Mouse (Mus musculus) left cerebral cortex, postnatal 14 days (tissue): ENCODE measurements at regions not wholly inside any gene's neighbourhood (a gene's known extent, or its start where the extent isn't known, plus 50 kb on each side); places are given as distances from the start of the nearest gene placed in this dataset.

Experiments used
- DNase-seq, 2 experiments: peaks; one replicate each; pipeline ENCODE4 v3.0.0; 2021 to 2022; ENCODE audit warnings: low spot score in 2 of 2, mixed read lengths in 1 of 2
- intact Hi-C: fragments of 180-260 bp; cut with DNase I; formaldehyde crosslinking; loops from one replicate; pipeline ENCODE4 v1.15.1; 2025

GRCm38 (mm10) chr12:13052845-13053623 lies 111.3 kb upstream of the Mycn start:
- intact Hi-C loops: loop anchor here (10.0 kb wide), 1 partner anchor 152 kb away; no protein-coding TSS in a partner anchor
- DNase-seq: no peak

GRCm38 (mm10) chr12:13052164-13052563 lies 110.5 kb upstream of the Mycn start:
- DNase-seq: no peak
- intact Hi-C loops: loop anchor here (10.0 kb wide), 1 partner anchor 153 kb away; no protein-coding TSS in a partner anchor

DNA sequence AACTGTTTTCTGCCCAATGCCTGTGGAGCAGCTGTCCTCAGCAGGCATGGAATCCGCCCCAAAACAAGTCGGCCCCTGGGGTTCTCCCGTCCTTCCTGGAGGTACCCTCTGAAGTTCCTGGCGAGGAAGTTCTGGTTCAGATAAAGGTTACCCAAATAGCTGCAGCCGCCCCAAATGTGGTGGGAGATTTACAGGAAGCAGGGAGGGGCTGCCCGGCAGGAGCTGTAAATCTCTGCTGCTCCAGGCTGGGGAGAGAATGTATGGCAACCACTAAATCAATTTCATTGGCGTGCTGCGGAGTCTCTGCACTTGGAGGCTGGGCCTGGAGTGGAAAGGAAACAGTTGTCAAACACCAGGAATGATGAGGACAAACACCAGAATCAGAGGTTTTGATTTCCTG lies 107.9 kb upstream of the Mycn start:
- intact Hi-C loops: loop anchor here (10.0 kb wide), 1 partner anchor 155 kb away; no protein-coding TSS in a partner anchor
- no peak for DNase-seq

DNA sequence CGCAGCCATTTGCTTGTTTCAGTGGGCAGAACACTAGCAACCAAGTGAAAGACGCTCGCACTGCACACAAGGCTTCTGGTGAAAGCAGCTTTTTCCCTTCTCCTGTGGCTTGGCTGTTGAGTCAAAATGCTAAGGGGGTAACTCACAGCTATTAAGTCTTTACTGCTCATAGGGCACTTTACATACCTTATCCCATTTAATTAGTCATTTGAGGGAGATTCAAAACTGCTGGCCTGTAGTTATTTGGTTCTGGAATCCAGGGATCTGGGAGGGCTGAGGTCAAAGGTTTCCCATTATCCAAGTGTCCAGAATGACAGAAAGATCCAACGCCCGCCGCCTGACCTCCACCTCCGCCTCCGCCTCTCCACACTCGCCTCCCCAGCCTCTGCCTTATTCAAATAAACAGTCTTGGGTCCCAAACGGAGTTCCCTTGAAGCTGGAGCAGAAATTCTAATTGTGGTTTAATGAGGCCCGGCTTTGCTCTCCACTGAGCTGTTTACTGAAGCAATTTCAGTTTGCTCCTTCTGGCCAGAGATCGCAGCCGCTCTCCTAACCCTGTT lies 106.5 kb upstream of the Mycn start:
- intact Hi-C loops: no loop called here

GRCm38 (mm10) chr12:13042934-13043333 lies 101.2 kb upstream of the Mycn start:
- DNase-seq: no peak
- intact Hi-C loops: no loop called here

More for the DNA sequence above, 106.5 kb upstream of the Mycn start:
- DNase-seq: no peak

DNA sequence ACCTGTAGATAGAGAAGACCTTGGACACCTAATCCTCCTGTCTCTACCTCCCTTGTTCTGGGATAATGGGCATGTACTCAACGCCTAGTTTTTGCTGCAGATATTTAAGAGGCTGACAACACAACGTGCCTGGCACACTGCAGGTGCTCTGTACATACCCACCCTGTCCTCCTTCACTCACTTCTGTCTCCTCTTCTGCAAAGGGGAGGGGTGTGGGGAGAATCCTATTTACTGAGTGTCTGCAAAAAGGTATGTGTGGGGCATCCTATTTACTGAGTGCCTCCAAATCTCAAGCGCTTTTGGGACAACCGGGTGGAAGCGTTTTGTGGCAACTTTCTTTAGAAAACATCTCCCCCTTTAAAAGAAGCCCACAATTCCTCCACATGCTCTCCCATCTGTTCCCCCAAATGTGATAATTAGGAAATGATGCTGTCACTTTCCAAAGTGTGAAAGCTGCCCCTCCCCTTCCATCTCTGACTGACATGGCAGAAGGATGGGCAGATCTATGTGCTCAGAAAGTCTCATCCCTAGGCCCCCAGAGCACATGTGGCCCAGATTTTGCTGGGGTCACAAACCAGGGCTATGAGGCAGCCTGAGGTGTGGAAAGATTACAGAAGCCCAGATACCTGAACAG lies 93.5 kb upstream of the Mycn start:
- intact Hi-C loops: no loop called here
- DNase-seq: peak in 1 of 2 experiments; percentile 52

DNA sequence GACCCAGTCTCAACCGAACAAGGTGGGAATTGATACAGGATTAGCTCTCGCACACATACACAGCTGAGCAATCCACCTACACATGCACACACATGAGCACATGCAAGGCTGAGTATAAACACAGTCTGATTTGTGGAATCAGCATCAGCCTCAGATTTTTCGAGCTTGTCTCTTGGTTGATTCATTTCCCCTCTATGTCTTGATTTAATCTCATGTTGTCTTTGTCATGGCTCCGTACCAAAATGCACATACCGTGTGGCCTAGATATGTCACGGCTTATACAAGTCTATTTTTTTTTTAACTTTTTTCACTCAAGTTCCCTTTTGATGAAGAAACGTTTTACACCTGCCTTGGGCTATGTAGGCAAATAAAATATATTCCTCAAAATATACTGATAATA lies 88.6 kb upstream of the Mycn start:
- intact Hi-C loops: no loop called here
- DNase-seq: peak in 1 of 2 experiments; percentile 9

DNA sequence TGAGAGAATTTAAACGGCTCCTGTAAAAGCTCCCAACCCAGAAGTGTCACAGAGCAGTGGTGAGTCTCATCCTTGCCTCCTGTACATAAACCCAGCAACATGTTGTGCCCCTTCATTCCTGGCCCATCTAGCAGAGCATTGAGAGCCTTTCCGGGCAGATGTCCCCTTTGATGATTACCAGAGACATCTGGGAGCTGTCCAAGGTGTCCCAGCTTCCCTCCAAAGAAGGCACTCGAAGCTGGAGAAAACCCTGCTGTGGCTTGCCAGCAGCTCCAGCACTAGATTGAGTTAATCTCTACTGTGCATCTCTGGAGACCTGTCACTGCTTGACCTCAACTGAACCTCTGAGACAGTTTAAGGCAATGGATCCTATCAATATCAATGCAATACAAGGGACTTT lies 86.4 kb upstream of the Mycn start:
- intact Hi-C loops: no loop called here
- DNase-seq: no peak

GRCm38 (mm10) chr12:13026041-13026580 lies 84.4 kb upstream of the Mycn start:
- DNase-seq: peak in 1 of 2 experiments; percentile 24
- intact Hi-C loops: no loop called here

GRCm38 (mm10) chr12:13024215-13024841 lies 82.6 kb upstream of the Mycn start:
- DNase-seq: peak in 1 of 2 experiments; percentile 5

GRCm38 (mm10) chr12:13011023-13011761 lies 69.5 kb upstream of the Mycn start:
- intact Hi-C loops: no loop called here
- DNase-seq: no peak

More at GRCm38 (mm10) chr12:13024215-13024841, 82.6 kb upstream of the Mycn start:
- intact Hi-C loops: no loop called here

DNA sequence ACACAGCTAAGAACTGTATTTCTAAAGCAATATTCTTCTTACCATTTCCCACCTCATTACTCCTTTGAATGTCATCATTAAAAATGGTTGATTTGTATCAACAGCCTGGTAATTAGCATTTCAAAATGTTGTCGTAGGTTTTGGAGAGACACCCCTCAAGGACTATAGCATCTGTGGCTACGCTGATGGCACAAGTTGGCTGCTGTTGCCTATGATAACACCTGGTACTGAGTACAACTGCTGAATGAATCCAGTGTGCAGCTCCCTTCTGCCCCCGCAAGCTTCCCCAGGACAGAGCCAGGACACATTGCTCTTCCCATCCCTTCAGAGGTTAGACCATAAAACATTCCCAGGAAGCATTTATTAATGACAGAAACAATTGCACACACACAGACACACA lies 68.7 kb upstream of the Mycn start:
- no peak for DNase-seq
- intact Hi-C loops: no loop called here

- DNase-seq: no peak
- intact Hi-C loops: no loop called here
Measured at GRCm38 (mm10) chr12:13009470-13009869, 67.8 kb upstream of the Mycn start.

DNA sequence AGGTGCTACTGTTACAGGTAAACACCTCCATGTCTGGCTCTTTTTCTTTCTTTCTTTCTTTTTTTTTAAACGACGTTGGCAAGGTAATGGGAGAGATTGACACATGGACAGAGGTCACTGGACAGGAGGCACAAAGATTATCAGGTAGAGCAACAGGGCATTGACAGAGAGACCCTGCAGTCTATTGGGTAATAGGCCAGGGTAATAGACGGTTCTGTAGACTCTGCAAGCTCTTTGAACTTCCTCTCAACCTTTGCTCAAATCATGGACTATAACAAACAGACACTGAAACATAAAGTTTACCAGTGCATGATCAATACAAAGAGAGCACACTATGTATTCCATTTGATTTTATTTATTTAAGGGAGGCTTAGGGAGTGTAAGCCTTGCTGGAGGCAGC lies 61.0 kb upstream of the Mycn start:
- no peak for DNase-seq
- intact Hi-C loops: no loop called here

- intact Hi-C loops: no loop called here
- no peak for DNase-seq
Measured at GRCm38 (mm10) chr12:13002069-13002590, 60.4 kb upstream of the Mycn start.

- DNase-seq: no peak
- intact Hi-C loops: no loop called here
Measured at GRCm38 (mm10) chr12:12995974-12996361, 54.3 kb upstream of the Mycn start.

DNA sequence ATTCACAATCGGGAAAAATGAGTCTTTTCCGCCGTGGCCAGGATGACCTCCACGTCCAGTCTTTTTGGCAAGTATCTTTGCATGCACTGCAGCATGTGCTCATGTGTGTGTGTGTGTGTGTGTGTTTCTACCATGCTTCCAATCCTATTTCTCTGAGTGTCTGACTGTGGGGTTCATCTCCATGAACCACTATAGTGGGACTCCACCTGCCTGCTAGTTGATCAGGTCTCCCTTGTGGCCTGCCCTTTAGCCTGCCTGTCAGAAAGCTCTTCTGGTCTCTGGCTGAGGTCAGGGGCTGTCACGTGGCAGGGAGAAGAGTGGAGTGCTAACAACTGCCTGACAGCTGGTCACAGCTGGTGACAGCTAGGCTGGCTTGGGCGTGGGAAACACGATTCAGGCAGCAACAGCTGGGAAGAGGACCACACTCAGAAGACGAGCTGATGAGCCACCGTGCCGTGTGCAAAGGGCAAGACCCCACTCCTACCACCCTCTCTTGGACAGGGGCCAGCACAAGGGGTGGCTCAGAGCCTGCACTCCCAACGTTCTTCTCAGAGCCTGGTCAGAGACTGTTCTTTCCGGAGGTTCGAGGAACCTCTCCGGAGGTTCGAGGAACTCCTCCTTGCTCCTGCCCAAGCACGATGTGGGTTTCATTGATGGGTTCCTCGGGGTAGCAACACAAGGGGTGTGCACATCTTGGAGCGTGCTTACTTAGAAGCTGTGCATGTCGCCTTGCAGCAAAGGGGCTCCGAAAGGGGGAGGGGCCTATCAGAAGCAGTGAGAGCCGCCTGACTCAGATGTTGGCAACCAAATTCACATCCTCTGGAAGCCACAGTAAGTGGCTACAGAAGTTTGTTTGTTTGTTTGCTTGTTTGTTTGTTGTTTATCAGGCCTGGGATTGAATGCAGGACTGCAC lies 53.6 kb upstream of the Mycn start:
- intact Hi-C loops: no loop called here
- no peak for DNase-seq
